Mouse (Mus musculus): ENCODE data around the gene Pkd1l1.

Gene Pkd1l1

DNA sequence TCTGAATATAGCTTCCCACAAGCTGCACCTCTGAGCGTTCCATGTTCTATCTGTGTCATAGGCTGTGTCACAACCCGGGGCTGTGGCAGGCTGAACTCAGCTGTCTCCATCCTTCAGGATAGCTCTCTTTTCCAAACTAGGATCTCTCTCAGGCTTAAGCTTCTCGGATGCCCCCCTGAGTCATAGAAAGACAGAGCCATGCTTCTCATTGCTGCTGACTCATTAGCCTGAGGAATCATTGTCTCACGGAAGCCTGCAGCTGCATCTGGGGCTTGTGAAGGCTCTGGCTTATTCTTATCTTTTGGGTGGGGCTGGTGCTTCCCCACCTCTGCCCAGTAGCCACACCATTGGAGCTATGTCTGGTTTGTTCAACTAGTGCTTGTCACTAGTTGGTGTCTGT lies 151.7 kb downstream of the Pkd1l1 start:
- DNase-seq (ENCODE audit: low spot score) = no peak

DNA sequence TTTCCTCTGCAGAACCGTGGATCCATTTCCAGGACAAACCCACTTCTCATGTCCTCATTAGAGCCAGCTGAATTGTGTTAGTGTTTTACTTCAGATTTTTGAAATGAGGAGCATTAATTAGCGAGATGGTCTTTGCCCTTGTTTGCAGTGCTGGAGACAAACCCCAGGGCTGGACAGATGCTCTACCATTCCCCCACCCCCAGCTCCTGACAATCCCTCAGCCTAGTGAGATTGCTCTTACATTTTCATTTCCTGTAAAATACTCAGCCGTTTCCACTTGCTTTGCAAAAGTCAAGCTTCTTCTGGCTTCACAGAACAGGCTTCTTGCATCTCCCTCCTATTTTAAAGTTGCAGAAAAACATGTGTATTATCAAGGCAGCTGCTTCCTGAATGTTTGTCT lies 155.7 kb downstream of the Pkd1l1 start:
- no peak for DNase-seq (ENCODE audit: low spot score)

- DNase-seq (ENCODE audit: low spot score) = no peak
Measured at GRCm38 (mm10) chr11:8814097-8814790, 158.8 kb downstream of the Pkd1l1 start.

- DNase-seq (ENCODE audit: low spot score) = no peak
Measured at GRCm38 (mm10) chr11:8811506-8812100, 161.5 kb downstream of the Pkd1l1 start.

DNA sequence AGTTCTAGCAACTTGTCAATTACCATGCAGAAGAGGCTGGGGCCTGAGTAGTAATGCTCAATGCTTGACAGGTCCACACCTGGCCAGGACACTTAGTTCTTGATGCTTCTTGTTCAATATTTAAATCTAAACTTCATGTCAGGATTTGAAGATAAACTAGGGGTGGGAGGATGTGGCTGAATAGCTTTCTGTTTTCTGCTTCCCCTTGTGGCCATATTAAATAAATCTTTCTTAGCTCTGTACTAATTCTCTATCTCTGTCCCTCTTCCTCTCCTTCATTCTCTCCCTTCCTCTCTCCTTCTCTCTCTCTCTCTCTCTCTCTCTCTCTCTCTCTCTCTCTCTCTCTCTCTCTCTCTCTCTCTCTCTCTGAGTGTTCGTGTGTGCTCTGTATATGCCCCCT lies 163.4 kb downstream of the Pkd1l1 start:
- DNase-seq (ENCODE audit: low spot score) = no peak

DNA sequence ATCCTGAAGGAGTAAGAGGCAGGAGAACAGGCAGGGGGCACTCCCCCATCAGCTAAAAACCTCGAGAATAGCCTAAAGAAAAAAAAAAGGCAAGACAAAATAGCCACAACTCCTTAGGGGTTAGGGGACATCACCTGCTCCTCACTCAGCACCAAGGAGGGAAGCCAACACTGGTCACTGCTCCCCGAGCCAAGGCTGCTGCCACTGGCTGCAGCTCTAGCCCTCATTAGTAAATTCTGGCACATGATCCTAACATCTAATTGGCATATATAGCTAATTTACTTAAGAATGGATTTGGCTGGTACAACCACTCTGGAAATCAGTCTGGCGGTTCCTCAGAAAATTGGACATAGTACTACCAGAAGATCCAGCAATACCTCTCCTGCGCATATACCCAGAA lies 166.1 kb downstream of the Pkd1l1 start:
- no peak for DNase-seq (ENCODE audit: low spot score)

DNA sequence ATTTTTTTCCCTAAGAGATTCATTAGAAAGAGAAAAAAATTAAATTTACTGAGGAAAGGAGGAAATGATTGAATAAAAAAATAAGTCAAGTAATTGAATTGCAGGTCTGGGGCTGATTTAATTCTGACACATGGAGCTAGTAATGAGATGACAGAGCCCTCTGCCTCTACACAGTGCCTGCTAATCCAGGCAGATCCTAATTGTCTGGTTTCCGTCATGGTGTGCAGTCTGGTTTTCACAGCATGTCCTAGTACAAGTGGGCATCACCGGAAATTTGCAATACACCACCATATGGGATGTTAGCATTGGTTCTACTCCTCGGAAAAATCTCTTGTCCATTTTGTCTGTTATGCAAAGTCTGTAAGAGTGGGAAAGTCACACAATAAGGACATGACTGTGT lies 168.9 kb downstream of the Pkd1l1 start:
- DNase-seq (ENCODE audit: low spot score) = no peak

- DNase-seq (ENCODE audit: low spot score) = no peak
Measured at GRCm38 (mm10) chr11:8797486-8797885, 175.6 kb downstream of the Pkd1l1 start.

GRCm38 (mm10) chr11:8795031-8795430 lies 178.0 kb downstream of the Pkd1l1 start:
- no peak for DNase-seq (ENCODE audit: low spot score)

GRCm38 (mm10) chr11:8792146-8792545 lies 180.9 kb downstream of the Pkd1l1 start:
- no peak for DNase-seq (ENCODE audit: low spot score)

DNA sequence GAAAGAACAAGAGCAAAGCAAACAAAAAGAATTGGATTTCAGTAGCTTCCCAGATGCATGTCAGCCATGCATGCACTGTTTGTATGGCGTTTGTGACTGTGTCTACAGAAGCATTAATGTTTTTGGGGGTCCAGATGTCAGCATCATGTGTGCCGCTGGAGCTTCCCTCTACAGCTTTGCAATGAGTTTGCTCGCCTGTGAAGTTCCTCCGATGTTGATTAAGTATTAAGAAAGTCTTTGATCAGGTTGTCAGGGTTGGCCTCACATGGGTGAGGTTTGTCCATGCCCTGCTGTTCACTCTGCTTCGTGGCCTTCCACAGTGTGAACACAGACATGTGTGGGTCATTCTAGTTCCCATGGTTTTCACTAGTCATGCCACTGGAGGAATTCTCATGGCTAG lies 183.9 kb downstream of the Pkd1l1 start:
- DNase-seq (ENCODE audit: low spot score) = no peak

DNA sequence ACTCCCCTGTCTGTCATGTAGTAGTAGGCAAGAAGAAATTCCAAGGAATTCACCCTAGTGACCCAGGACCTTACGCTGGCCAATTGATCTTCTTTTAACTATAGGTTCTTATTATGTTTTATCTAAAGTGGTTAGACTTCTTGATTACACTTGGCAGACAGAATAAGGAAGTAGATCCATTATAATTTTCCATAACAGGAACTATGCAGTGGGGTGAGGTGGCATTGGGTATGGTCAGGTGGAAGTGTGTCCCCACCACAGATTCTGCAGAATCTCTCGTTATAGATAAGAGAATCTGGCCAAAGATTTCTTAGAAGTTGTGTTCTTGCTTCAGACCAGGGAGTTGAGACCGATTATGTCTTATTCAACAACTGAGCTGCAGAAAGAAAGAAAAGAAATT lies 185.5 kb downstream of the Pkd1l1 start:
- no peak for DNase-seq (ENCODE audit: low spot score)

DNA sequence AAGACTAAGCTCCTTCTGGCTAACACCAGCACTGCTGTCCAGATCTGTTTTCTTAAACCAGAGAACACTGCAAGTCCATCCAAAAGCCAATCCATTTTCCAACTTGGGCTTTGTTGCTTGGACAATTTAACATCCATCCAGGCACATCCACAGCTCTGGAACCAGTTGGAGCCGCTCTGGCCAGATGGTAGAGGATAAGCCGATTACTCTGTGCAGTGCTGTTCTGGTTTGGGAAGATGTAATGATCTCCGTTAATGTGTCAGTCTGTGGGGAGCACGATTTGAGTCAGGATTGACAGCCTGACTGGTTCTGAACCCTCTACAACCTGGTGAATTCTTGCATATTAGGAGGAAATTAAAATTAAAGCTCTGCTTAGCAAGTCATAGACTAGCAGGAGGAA lies 188.7 kb downstream of the Pkd1l1 start:
- no peak for DNase-seq (ENCODE audit: low spot score)

DNA sequence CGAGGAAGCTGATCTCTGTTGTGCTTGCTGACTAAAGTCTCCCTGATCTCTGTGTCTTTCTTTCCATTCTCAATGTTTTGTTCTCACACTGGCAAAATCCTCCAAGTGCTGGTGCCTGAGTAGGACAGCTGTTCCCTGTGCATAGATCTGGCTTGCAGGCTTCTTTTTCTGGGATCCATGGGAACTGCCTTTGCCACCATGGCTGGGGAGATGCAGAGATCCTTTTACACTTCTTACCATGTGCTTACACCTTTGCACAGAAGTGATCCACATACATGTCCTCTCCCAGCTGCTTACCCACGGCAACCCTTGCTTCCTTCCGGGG lies 191.0 kb downstream of the Pkd1l1 start:
- DNase-seq (ENCODE audit: low spot score) = no peak

GRCm38 (mm10) chr11:8781308-8782140 lies 191.5 kb downstream of the Pkd1l1 start:
- no peak for DNase-seq (ENCODE audit: low spot score)

GRCm38 (mm10) chr11:8779427-8779826 lies 193.6 kb downstream of the Pkd1l1 start:
- DNase-seq (ENCODE audit: low spot score) = no peak

Data from ovary, postnatal 14 days (tissue).